Mouse (Mus musculus) spleen, adult 18-20 months (tissue): ENCODE measurements around the gene Npcd.
A peak's percentile ranks its signal among the peaks of the same experiment; 100 is the strongest.
"Not testable (repeated sequence)": the region's sequence is repeated elsewhere in the genome, so short reads cannot be mapped to it uniquely, and the experiment has no call there.

Experiments used
- DNase-seq, 2 experiments: peaks; one replicate each; pipeline ENCODE4 v3.0.0; 2022; ENCODE audit warnings: mixed read lengths in 2 of 2

The Npcd gene

DNA sequence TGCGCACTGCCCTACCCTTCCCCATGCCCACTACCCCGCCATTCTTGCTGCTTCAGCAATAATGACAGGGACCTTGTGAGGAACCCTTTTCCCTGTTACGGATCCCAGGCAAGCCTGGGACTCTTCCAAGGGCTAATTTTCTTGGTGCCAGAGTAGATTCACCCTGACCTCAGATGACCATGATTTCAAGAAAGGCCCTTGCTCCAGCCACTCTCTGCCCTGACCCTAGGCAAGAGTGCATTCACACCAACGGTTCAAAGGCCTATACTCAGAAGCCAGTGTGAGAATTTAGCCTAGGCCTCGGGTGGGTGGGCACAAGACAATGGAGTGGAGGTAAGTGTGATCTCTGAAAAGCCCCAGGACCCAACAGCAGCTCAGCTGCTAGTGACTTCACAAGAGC is 4.6 kb downstream of the Npcd start:
- no peak for DNase-seq

DNA sequence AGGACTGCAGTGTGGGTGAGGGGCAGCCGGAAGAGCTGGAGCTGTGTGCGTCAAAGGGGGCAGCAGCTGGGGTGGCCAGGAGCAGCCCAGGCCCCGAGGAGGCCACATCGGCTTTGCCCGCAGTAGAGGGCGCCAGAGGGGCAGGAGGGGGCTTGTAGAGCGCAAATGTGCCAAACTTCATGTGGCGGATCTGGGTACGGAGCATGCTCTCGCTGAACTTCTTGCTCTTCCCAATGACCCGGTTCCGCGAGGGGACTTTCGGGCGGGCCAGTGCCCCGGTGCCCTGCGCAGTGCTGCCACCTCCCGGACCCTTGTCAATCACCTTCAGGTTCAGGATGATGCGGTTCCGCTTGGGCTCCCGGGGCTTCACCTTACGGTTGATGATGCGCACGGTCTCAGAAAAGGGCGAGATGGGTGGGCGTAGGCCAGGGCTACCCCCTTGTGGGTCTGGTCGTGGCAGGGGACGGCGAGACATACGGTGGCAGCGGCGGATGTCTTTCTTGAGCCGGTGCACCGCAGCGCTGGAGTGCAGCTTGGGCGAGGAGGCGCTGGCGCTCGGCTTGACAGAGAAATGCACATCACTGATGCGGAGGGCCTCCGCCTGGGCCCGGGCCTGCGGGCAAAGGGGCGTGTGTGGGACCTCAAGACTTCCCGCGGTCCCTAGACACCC is 5.5 kb downstream of the Npcd start:
- no peak for DNase-seq

DNA sequence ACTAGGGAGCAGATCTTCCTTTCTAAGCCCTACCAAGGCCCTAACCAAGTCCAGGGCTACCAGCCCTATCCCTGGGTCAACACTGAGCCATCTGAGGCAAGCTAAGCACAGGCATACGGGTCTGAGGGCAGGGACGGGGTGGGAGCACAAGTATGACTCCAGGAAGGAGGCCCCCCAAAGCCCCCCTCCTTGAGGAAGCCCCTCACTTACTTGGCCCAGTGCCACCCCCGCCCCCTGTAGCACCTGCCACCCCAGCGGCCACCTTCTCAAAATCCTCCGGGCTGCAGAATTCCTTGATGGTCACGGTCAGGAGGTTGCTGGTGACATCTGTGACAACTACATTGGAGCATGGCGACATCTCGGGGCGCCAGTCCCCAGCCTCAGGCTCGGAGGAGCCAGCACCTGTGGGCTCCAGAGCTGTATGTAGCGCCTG is 6.2 kb downstream of the Npcd start:
- no peak for DNase-seq

DNA sequence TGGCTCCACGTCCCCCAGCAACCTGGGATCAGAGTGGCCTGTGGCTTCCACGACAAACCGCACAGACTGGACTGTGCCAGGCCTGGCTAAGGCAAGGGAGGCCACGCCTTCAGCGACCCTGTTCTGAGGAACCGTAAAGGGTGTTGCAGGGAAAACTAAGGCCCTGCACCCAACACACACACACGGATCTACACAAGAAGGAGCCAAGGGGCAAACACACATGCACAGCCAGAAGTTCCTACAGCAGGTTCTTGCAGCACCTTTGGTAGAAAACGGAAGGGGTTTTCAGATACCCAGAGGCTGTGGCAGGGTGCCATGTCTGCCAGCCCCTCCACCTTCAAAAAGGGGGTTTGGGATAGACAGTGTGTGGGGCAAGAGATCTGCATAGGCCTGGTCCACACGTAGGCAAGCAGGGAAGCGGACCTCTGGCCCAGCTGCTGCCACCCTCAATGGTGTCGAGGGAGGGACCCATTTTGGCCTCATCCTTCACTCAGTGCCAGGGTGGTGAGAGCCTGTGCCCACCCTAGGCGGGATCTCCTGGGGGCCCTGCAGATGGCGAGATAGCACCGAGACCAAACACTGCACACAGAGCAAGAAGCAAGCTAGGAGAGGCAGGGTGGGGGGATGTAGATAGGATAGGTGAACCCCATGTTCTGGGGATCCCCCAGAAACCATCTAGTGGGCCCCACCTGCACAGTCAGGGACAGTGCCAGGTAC is 6.8 kb downstream of the Npcd start:
- DNase-seq: no peak

DNA sequence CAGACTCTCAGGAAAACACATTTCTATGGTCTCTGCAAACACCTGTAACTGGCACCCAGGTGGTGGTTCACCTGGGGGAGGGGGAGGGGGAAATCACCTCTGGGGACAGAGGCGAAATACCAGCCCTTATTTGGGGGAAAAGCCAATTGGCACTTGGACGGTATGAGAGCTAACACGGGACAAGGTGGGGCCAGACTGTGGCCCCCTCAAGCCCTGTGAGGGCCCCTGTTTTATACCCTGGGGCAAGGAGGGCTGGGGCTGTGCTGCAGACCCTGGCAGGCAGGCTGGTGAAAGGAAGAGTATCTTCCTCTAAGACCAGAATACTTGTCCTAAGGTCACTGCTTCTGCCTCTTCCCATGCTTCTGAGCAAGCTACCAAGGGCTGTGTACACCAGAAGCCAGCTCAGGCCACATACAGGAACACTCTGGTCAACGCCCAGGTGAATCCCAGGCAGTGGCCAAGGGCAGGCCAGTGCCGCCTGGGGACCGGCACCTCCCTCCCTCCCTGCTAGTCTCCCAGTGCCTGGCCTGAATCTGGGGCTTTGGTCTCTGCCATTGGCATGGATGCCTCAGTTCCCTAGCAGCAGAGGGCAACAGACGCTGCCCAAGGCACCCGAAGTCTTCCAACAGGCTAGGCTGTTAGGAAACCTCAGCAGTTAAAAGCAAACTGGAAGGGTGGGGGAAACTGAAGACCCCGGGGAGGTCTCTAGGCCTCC is 7.7 kb downstream of the Npcd start:
- DNase-seq: no peak

DNA sequence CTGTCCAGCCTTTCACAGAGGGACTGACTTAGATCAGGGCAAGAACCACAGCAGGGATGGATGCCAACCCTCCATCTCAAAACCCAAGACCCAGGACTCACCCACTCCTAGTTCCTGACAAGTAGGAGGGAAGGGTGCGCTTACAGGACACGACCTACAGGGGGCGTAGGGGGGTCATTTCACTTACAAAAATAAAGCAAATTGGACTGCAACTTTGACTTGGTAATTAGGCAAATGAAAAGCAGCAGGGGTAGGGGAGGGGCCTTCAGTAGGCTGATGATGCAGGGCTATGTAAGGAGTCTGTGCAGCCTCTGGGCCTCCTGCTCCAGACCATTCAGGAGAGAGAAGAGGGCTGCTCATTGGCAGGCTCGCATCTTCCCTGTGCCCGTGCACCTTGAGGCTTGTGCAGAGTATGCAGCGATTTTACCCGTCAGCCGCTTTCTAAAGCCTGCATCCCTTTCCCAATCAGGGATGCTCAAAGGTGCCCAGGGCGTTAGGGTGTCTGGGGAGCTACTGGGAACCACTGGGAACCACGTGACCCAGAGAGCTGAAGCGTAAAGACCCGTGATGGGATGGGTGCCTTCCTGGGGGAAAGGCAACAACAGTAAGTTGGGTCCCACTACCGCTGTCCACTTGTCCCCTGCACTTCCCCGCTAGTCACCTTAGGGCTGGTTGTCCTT is 8.8 kb downstream of the Npcd start:
- no peak for DNase-seq

DNA sequence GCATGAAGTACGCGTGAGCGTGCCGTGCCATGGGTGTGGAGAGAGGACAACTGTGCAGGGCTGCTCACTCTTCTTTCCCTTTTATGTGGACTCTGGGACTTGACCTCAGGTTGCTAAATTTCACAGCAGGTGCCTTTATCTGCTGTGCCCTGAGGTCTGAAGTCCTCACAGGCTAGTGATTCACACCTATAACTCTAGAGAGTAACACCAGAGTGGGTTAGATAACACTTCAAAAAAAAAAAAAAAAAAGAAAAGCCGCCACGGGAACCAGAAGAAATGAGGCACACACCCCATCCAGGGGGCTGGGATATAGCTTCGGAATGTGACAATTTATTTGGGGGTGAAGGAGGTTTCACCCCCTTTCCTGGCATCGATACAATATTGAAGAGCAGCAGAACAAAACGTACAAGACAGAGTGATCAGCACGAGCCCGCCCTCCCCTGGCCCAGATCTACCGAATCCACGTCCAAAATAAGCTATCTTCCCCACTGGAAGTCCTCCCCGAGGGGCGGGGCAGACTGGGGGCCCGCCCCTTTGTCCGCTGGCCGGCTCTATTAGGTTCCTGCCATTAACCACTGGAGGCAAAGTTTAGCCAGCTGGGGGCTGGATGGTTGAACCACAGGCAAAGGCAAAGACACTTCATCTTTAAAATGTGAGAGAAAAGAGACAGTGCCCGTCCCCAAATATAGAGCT is 10.3 kb downstream of the Npcd start:
- DNase-seq: no peak

DNA sequence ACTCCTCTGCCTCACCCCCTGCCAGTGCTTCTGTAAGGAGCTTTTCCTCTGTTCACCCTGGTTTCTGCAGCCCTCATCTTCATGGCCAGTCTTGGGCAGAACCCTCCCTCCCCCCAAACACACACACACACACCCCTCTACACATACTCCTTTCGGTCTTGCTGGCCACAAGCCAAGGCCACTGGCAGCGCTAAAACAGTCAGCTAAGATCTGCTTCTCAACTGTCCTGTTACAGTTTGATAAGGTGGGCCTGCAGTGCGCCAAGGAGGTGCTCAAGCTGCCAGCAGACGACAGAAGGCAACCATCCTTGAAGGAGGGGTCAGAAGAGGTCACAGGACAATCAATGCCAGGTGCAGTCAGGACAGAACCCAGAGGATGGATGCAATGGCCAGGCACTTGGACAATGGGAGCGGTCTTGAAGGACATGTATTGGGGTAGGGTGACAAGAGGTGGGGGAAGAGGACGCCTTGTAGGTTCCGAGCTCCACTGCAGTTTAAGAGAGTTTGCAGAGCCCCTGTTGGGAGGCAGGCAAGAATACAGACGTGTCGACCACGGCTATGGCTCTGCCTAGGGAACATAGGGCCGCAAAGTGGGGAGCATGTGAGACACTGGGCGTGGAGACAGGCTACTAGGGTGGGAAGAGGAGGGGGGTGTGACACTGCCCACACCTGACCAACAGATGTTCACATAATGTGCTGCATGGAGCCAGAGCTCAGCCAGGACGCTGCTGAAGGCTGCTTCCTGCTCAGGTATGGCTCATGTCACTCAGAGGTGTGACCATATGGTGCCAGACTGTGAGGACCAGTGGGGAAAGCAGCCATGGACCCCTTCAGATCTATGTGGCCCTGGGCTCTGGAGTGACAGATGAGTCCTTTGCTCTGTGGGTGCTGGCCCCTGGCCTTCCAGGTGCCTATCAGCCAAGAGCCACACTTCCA is 11.5 kb downstream of the Npcd start:
- no peak for DNase-seq

DNA sequence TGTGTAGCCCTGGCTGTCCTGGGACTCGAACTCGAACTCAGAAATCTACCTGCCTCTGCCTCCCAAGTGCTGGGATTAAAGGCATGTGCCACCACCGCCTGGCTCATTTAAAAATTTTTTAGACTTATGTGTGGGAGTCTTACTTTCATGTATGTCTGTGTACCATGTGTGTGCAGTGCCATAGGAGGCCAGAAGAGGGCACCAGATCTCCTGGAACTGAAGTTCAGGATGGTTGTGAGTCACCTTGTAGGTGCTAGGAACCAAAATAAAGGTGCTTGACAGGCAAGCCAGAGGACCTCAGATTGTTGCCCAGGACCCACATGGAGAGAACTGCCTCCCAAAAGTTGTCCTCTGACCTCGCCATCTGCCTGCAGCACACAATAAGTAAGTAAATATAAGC is 15.7 kb downstream of the Npcd start:
- no peak for DNase-seq

DNA sequence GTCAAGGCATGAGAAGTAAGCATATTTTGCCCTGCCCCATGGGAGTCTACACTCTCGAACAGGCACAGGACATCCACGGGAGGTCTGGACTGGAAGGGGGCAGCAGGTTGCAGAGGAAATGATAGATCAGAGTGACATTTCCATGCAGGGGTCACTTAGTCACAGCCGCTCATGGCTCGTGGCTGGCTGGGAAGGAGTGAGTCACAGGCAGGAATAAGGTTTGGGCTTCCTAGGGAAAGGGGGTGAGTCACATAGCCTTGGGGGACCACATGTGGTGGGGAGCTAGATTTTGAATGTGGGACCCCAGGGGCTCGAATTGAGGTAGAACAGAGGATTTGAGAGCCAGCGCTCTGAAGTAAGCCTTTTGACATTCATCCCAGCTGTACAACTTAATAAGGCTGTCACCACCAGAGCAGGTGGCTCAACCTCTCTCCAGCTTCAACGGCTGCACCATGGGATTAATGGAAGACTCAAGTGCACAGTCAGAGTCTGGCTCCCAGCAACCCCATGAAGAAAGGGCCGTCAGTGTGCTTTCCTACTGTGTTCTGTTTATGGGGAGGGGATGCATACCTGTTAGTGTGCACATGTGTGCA is 20.3 kb downstream of the Npcd start:
- DNase-seq: no peak

DNA sequence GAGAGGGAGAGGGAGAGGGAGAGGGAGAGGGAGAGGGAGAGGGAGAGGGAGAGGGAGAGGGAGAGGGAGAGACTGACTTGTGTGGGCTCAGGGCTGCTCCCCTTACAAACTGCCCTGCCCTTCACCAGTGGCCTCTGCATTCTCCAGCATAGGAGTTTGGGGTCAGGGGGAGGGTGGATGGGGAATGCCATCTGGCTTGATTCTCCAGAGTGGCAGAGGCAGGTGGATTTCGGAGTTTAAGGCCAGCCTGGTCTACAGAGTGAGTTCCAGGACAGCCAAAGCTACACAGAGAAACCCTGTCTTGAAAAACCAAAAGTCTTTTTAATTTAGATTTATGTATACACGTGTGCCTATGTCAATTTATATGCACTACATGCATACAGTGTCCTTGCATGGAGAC is 21.2 kb downstream of the Npcd start:
- DNase-seq: not testable (repeated sequence)

DNA sequence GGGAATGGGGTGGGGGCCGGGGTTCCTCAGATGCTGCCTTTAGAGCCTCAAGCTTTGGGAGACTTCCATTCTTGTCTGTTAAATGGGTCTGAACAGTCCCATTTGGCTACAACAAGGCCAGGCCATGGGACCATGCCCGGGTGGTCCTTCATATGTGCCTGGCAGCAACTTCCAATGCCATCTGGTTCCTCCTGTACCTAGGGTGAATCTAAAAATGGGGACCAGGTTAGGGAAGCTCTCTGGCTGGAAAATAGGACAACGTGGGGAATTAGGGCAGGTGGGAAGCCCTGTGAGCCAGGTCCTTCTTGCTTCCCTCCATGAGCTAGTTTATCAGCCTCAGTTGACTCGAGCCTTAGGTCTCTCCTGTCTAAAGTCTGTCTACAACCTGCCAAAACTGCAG is 23.0 kb downstream of the Npcd start:
- no peak for DNase-seq

DNA sequence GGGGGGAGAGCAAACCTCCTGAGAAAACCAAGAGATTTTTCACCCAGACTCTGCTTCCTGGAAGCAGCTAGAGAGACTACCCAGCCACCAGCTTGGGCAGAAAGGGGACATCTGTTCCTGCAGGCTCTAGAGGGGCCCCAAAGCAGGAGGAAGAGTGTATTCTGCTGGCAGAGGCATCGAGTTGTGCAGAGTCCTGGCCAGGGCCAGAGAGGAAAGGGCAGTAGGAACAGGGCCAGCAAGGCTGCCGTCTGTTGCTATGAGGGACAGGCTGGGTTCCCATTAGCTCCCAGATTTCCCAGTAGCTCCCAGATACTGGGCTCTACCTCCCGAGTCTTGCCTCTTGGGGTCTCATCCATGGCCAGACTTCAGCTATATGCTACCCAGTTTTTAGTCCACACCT is 24.0 kb downstream of the Npcd start:
- DNase-seq: no peak

DNA sequence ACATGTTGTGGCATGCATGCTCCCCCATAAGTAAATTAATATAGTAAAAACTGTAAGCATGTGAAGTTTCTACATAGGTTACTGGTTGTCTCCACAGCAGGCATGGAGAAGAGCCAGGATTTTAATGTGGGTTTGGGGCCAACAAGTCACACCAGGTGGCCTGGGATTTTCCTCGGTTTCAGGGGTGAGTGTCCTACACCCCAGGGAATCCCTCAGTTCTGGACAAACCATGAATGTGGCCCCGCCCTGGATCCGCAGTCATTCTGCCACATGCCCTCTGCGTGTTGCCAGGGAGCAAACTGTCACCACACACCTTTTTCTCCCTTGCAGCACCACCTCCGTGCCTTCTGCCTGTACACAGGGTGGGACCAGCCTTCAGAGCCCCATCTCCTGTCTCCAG is 25.4 kb downstream of the Npcd start:
- no peak for DNase-seq

DNA sequence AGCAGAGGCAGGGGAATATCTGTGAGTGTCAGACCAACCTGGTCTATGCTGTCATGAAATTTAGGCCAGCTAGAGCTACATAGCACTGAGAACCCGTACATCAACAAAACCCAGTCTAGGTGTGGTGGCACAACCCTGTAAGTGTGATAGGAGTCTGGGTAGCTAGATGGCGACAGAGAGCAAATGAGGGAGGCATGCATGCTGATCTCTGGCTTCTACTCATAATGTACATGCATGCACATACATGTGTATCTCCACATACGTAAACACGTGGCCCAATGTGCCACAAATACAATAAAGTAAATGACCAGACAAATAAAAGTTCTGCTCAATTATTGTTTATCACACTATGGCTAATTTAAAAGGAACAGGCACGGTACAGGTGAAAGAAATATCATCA is 25.9 kb downstream of the Npcd start:
- DNase-seq: peak in 1 of 2 experiments; percentile 42

DNA sequence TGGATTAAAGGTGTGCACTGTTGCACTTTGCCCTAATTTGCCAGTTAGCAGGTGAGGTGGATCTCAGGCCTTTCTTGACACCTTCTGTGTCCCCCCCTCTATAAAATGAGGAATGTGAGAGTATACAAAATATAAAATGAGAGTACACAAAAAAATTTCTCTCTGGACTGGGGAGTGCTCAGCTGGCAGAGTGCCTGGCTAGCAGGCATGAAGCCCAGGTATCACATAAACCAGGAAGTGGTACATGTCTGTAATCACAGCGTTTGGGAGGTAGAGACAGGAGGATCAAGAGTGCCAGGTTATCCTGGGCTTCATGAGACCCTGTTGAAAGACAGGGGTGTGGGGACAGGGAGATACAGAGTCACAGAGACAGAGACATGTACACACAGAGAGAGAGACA is 27.0 kb downstream of the Npcd start:
- no peak for DNase-seq

DNA sequence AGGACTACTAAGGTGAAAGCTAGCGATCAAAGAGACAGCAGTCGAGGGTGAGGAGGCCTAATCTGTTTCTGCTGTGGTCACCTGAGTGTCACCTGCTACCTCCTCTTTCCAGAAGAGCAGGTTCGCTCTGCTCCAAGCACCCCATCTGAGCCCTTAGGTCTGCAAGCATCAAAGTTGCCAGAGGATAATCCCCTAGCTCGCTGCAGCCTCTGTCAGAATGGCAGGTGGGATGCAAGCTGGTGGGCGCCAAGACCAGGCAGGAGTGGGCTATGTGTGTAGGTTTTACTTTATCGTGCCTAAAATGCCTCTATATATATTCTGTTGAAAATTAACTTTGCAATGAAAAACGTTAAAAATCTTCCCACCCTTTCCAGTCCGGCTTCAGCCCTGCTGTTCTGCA is 28.8 kb downstream of the Npcd start:
- DNase-seq: no peak

DNA sequence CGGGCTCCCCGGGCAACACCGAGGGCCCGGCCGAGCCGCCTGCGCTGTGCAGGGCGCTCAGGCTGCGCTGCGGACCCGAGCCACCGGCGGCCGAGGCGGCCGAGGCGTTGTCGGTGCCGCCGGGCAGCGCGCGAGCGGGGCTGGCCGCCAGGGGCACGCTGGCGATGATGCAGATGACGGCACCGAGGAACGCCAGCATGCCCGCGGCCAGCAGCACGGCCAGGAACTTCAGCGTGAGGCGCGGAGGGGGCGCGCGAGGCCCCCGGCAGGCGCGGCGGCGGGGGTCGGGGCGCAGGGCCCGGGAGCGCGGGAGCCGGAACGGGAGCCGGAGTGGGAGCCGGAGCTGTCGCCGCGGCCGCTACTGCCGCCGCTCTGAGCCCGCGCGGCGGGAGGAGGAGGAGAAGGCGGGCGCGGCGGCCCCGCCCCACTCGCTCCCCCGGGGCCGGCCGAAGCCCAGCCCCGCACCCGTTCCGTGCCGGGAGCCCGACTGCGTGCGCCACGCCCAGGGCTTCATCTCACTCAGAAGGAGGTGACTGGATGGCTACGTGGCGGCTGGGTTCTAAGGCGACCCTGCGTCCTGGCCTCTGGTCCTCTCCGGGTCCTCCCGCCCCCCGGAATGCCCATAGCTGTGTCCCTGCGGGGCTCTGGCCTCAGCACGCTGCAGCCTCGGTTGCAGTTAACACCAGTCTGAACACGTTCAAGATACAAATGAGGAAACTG is 29.5 kb downstream of the Npcd start, which contains the start of gene Nptxr:
TSS of gene Nptxr (minus strand) at position 415 of the 720 bp plus-strand sequence.
- DNase-seq: peak in 1 of 2 experiments; percentile 26

DNA sequence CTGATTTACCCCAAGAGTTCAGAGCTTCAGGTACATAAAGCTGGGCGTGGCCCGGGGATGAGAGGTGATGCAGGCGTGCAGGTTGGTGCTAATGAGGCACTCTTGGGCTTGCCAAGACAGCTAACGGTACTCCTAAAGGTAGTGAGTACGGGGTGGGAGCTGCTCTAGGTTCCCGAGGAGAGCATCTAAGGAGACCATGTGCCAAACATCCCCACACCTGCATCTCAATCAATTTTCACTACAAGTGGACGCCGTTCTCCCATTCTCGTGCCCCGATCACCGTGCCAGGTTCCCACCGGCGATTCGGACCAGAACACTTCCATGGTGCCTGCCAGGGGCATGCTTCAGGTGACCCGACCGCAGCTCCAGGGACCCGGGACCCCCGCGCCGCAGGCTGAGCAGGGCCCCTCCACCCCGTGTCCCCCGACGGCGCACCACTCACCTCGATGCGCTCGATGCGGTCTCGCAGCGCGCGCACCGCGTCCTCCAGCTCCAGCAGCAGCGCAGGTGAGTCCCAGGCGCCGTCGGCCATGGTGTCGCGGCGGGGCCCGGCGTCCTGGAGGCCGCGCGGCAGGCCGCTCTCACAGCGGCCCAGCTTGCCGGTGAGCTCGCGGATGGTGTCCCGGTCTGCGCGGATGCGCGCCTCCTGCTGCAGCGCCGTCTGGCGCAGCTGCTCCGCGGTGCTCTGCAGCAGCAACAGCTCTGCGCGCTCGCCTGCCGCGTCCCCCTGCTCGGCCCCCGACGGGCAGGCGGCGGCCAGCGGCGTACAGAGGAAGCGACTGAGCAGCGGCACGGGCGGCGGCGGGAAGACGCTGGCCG is 30.3 kb downstream of the Npcd start:
- DNase-seq: peak in 1 of 2 experiments; percentile 13

DNA sequence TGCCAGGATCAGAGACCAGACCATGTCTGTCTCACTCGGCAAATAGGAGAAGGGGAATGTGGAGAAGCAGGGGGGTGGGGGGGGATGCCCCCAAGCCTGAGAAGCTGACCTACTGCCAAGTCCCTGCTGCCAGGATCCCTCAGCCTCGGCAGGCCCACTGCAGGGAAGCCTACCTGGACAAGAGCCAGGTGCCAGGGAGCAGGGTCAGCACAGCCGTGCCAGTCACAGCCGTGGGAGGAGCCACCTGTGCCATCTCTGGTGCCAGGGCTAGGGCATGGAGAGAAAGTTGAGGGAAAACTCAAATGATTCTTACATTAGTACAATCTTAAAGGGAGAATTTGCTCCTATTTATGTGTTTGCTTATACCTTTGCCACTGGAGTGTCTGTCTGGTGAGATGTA is 31.7 kb downstream of the Npcd start:
- no peak for DNase-seq
